ENCODE assay signal across 23 mouse cellular contexts in genomic region chr14:57769102-57769501, GRCm38 (mm10). TPM values are rescaled to one million over a fixed set of nuclear protein-coding genes. Genes with fewer than 3 reads are reported as not detected.
DNase-seq lines count a peak whose midpoint lies in the region; ATAC-seq and TF ChIP-seq lines count a peak whose summit lies in the region.
"Had no signal": no experiment of that assay in that cellular context is flagged by ENCODE, and none has a peak within 500 bp of the region (broad histone marks: within the 10 kb centered on the region; RNA-seq: fewer than 3 reads in every experiment).

No protein-coding gene starts in this region.

- peak; percentile 10 for DNase-seq in kidney, adult 2 months
- no peak for DNase-seq in kidney, adult 18-20 months
- DNase-seq in lung, postnatal 10 days, result peak; percentile 24
- no peak for DNase-seq in lung, adult 2 months
- no peak for DNase-seq in frontal cortex, adult 2 months (ENCODE audit: extremely low spot score in 1 of 2, low spot score in 1 of 2)
- no peak for DNase-seq in layer of hippocampus, postnatal 10 days (ENCODE audit: low spot score in 2 of 2)
- DNase-seq: cerebellum, adult 8-10 months; heart, adult 11 months; layer of hippocampus, adult 9-11 months; midbrain, embryonic 14.5 days; right cerebral cortex, postnatal 25 days; thymus, postnatal 36 days had no signal

- no peaks in the 10 kb centered on the region for H3K36me3 ChIP-seq in kidney, adult 2 months (ENCODE audit: control insufficient read depth, insufficient read depth, low read length)
- H3K36me3 ChIP-seq: heart, embryonic 15.5 days; hindbrain, embryonic 10.5 days; intestine, embryonic 15.5 days; limb, embryonic 15.5 days had no signal

- no peak overlapping the region; the same call in 1 of the 2 replicates for H3K27ac ChIP-seq in kidney, adult 2 months (ENCODE audit: insufficient read depth, low read depth, low read length)
- H3K27ac ChIP-seq: forebrain, embryonic 13.5 days; heart, embryonic 15.5 days; hindbrain, embryonic 10.5 days; intestine, embryonic 15.5 days; limb, embryonic 15.5 days had no signal

- no peak for TF ChIP-seq CTCF in kidney, adult 2 months (conservative IDR thresholded peaks at IDR 0.05; ENCODE audit: insufficient read depth, insufficient read length, low read depth, low read length)
- TF ChIP-seq CTCF in lung, adult 2 months (IDR thresholded peaks at IDR 0.05; ENCODE audit: insufficient read depth, low read length), result no peak

- WGBS in kidney, adult 2 months, result 70% methylated on average over 5 of the region's 5 CpGs
- WGBS in lung, adult 2 months, result 56% methylated on average over 5 of the region's 5 CpGs

- ATAC-seq in activated CD4-positive, CD25-positive, alpha-beta regulatory T cell, adult 4 months, result peak; percentile 76
- peak; percentile 61 for ATAC-seq in megakaryocyte progenitor cell, adult 5-6 weeks (replicated peaks; ENCODE audit: poor library complexity)
- ATAC-seq: forebrain, embryonic 13.5 days; intestine, embryonic 15.5 days had no signal

- no peak overlapping the region for H3K4me3 ChIP-seq in kidney, adult 2 months (ENCODE audit: insufficient read depth, low read depth, low read length)
- no peak overlapping the region for H3K4me3 ChIP-seq in lung, adult 2 months (replicated peaks; ENCODE audit: extremely low read depth, low read depth, low read length)
- H3K4me3 ChIP-seq: forebrain, embryonic 13.5 days; heart, embryonic 15.5 days; hindbrain, embryonic 10.5 days; intestine, embryonic 15.5 days; limb, embryonic 15.5 days had no signal

- TF ChIP-seq POLR2A in kidney, adult 2 months (IDR thresholded peaks at IDR 0.05; ENCODE audit: low read depth, low read length), result no peak
- TF ChIP-seq POLR2A in lung, adult 2 months (IDR thresholded peaks at IDR 0.05; ENCODE audit: borderline replicate concordance, extremely low read depth, low read depth, low read length), result no peak

- H3K27me3 ChIP-seq in kidney, adult 2 months (replicated peaks; ENCODE audit: control insufficient read depth, insufficient read depth, low read length), result no peaks in the 10 kb centered on the region; the same call in 1 of the 2 replicates
- H3K27me3 ChIP-seq: heart, embryonic 15.5 days; intestine, embryonic 15.5 days; limb, embryonic 15.5 days had no signal

- H3K4me1 ChIP-seq in kidney, adult 2 months (ENCODE audit: control insufficient read depth, insufficient read depth, low read length), result no peaks in the 10 kb centered on the region
- H3K4me1 ChIP-seq in lung, adult 2 months (ENCODE audit: control insufficient read depth, insufficient read depth, low read length), result peaks cover 3% of the 10 kb centered on the region; the same call in 1 of the 2 replicates
- H3K4me1 ChIP-seq: forebrain, embryonic 13.5 days; heart, embryonic 15.5 days; hindbrain, embryonic 10.5 days; intestine, embryonic 15.5 days; limb, embryonic 15.5 days had no signal

RNA-seq across cellular contexts. Expression of gene Lats2, which starts 10.9 kb away (rescaled TPM):
- 31.1 and 35.9 TPM in 2 replicates for polyA plus RNA-seq in kidney, adult 2 months (2012; rRNA removed)
- polyA plus RNA-seq in lung, adult 2 months (2012; rRNA removed), result 85.5 and 111 TPM in 2 replicates
- polyA plus RNA-seq in activated CD4-positive, CD25-positive, alpha-beta regulatory T cell, adult 4 months (2017; shearing (Covaris generic)), result 10 to 100 TPM; 17.9 to 20.7 TPM
- total RNA-seq in megakaryocyte progenitor cell, adult 5-6 weeks (2015), result 9.3 and 16.9 TPM in 2 replicates
- total RNA-seq in megakaryocyte progenitor cell, adult 5-6 weeks (2017), result 8.1 and 8.2 TPM in 2 replicates
- polyA plus RNA-seq in frontal cortex, adult 2 months (2012; rRNA removed), result 14.7 and 15.3 TPM in 2 replicates
- total RNA-seq in layer of hippocampus, postnatal 10 days (2021), result 10 to 100 TPM; 20.7 to 25.5 TPM

RNA-seq across cellular contexts. Expression of gene Gm49361, which starts 23.2 kb away (rescaled TPM):
- polyA plus RNA-seq in kidney, adult 2 months (2012; rRNA removed), result not detected in 2 replicates
- polyA plus RNA-seq in lung, adult 2 months (2012; rRNA removed), result 2.2 TPM in 1 of 2 replicates, not detected in the other
- polyA plus RNA-seq in activated CD4-positive, CD25-positive, alpha-beta regulatory T cell, adult 4 months (2017; shearing (Covaris generic)), result not detected
- not detected in 2 replicates for total RNA-seq in megakaryocyte progenitor cell, adult 5-6 weeks (2015)
- total RNA-seq in megakaryocyte progenitor cell, adult 5-6 weeks (2017), result not detected in 2 replicates
- not detected in 2 replicates for polyA plus RNA-seq in frontal cortex, adult 2 months (2012; rRNA removed)
- not detected for total RNA-seq in layer of hippocampus, postnatal 10 days (2021)
- polyA plus RNA-seq: brain, embryonic 14.5 days; forebrain, embryonic 13.5 days; heart, embryonic 15.5 days; hindbrain, embryonic 10.5 days; limb, embryonic 15.5 days; lung, embryonic 16.5 days; midbrain, embryonic 14.5 days; neural tube, embryonic 11.5 days; stomach, embryonic 14.5 days had no signal

RNA-seq across cellular contexts. Expression of gene Sap18, which starts 28.9 kb away (rescaled TPM):
- 5.6 and 7.0 TPM in 2 replicates for polyA plus RNA-seq in kidney, adult 2 months (2012; rRNA removed)
- 5.2 and 5.3 TPM in 2 replicates for polyA plus RNA-seq in lung, adult 2 months (2012; rRNA removed)
- polyA plus RNA-seq in activated CD4-positive, CD25-positive, alpha-beta regulatory T cell, adult 4 months (2017; shearing (Covaris generic)), result 100 to 1,000 TPM; 206 to 224 TPM
- total RNA-seq in megakaryocyte progenitor cell, adult 5-6 weeks (2015), result 160 and 206 TPM in 2 replicates
- total RNA-seq in megakaryocyte progenitor cell, adult 5-6 weeks (2017), result 16.6 and 19.9 TPM in 2 replicates
- 26.4 and 42.7 TPM in 2 replicates for polyA plus RNA-seq in frontal cortex, adult 2 months (2012; rRNA removed)
- total RNA-seq in layer of hippocampus, postnatal 10 days (2021), result 10 to 100 TPM; 23.2 to 42.1 TPM

RNA-seq across cellular contexts. Expression of gene Ska3, which starts 56.9 kb away (rescaled TPM):
- polyA plus RNA-seq in kidney, adult 2 months (2012; rRNA removed), result 0.09 and 0.15 TPM in 2 replicates
- polyA plus RNA-seq in lung, adult 2 months (2012; rRNA removed), result 0.06 and 0.27 TPM in 2 replicates
- 1 to 10 TPM; 6.5 to 6.9 TPM for polyA plus RNA-seq in activated CD4-positive, CD25-positive, alpha-beta regulatory T cell, adult 4 months (2017; shearing (Covaris generic))
- total RNA-seq in megakaryocyte progenitor cell, adult 5-6 weeks (2015), result 34.8 and 40.9 TPM in 2 replicates
- total RNA-seq in megakaryocyte progenitor cell, adult 5-6 weeks (2017), result 27.3 and 42.0 TPM in 2 replicates
- polyA plus RNA-seq in frontal cortex, adult 2 months (2012; rRNA removed), result 0.50 and 0.67 TPM in 2 replicates
- 1 to 10 TPM; 2.1 to 3.2 TPM for total RNA-seq in layer of hippocampus, postnatal 10 days (2021)

RNA-seq across cellular contexts. Expression of gene Mrpl57, which starts 56.9 kb away (rescaled TPM):
- 72.7 and 81.0 TPM in 2 replicates for polyA plus RNA-seq in kidney, adult 2 months (2012; rRNA removed)
- 29.7 and 35.8 TPM in 2 replicates for polyA plus RNA-seq in lung, adult 2 months (2012; rRNA removed)
- polyA plus RNA-seq in activated CD4-positive, CD25-positive, alpha-beta regulatory T cell, adult 4 months (2017; shearing (Covaris generic)), result 100 to 1,000 TPM; 116 to 117 TPM
- 87.0 and 89.2 TPM in 2 replicates for total RNA-seq in megakaryocyte progenitor cell, adult 5-6 weeks (2015)
- total RNA-seq in megakaryocyte progenitor cell, adult 5-6 weeks (2017), result 70.5 and 72.5 TPM in 2 replicates
- 58.6 and 64.8 TPM in 2 replicates for polyA plus RNA-seq in frontal cortex, adult 2 months (2012; rRNA removed)
- 10 to 100 TPM; 83.5 to 88.0 TPM for total RNA-seq in layer of hippocampus, postnatal 10 days (2021)

Comparison
In these comparisons a context has a peak if more than half of its experiments do, and no peak if none do; other contexts are left out.
1. DNase-seq: peak in kidney, adult 2 months (single experiment) and lung, postnatal 10 days (single experiment); none in kidney, adult 18-20 months (single experiment), lung, adult 2 months (single experiment), frontal cortex, adult 2 months (0 of 2) and layer of hippocampus, postnatal 10 days (0 of 2).